Mouse (Mus musculus) urinary bladder, postnatal 10 days (tissue): ENCODE measurements around the gene Dhrs13.

Experiments
- DNase-seq: peaks from one replicate; pipeline ENCODE4 v3.0.0; 2022; ENCODE audit warnings: low spot score

The Dhrs13 gene

DNA sequence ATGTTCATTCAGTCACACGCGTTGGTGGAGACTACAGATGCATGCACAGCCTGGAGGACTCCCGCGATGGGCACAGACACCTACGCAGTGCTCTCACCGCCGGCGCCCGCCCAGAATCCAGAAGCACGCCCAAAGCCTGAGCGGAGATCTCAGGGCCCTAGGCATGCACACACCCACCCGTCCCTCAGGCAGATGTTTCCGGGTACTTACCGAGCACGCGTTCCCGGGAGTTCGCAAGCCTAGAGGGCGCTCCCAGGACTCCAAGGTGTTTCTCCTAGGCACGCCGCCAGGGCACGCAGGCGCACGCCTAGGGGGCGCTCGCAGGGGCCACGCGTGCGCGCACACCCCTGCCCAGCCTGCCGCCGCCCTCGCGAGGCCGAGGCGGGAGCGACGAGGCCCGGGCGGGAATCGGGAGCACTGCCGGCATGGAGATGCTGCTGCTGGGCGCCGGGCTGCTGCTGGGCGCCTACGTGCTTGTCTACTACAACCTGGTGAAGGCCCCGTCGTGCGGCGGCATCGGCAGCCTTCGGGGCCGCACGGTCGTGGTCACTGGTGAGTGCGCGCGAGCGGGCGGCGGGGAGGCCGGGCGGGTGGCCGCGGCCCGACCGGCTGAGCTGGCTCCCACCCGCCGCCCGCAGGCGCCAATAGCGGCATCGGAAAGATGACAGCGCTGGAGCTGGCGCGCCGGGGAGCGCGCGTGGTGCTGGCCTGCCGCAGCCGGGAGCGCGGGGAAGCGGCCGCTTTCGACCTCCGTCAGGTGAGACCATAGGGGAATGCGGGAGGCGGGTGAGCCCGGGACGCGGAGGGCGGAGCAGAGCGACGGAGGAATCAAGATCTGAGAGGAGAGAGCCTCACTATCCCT is at the start of gene Dhrs13:
TSS of gene Dhrs13 (plus strand) at position 334 of the 862 bp plus-strand sequence.
- DNase-seq = peak; percentile 52

DNA sequence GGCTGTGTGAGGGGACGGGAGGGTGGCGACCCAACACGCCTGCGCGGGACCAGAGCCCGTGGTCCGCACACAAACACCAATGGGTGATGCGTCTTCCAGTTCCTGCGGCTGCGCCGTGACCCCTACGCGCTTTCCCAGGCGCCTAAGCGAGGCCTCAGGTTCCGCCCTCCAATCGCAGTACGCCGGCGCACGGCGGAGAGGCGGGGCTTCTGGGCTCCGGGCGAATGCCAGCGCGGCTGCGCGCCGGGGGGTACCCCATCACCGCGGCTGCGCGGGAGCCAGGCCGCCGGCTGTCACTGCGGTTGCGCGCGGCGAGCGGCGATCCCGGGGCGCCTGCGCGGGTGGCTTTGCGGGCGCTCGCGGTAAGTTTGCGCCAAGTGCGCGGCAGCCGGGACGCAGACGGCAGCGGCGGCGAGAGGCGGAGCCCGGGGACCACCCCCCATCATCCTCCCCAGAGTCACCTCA is 49.6 kb upstream of the Dhrs13 start, which contains the start of gene Phf12:
TSS of gene Phf12 (plus strand) at position 314 of the 465 bp plus-strand sequence.
- DNase-seq = peak; percentile 96

DNA sequence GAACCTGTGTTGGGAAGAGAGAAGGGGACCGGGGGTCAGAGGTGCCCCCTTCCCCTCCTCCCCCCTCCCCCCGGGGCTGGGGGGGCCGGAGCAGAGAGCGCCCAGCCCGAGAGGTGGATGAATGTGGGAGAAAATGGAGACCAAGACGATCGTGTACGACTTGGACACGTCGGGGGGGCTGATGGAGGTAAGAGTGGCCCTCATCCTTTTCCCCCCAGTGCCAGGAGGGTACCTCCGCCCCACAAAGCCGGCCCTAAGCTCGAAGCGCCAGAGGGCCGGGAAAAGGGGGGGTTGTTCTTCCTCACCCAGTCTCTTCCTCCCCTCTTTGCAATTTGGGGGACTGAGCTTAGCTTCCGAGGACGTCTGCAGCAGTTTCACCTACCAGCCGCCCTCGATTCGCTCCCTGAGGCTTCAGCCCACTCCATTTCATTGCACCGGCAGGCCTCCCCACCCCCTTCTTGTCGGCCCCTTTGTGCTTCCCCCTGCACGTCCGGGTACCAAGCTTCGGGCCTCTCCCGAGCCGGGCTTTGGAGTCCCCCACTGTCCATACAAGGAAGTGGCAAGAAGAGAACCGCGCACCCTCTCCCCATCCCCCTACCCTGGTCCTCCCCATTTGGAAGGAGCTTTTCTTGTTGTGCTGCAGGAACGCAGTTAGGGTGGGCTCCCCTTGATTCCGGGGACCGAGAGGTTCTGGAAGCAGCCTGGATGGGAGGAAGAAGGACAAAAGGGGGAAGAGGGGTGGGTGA is 48.7 kb upstream of the Dhrs13 start:
- no peak for DNase-seq

DNA sequence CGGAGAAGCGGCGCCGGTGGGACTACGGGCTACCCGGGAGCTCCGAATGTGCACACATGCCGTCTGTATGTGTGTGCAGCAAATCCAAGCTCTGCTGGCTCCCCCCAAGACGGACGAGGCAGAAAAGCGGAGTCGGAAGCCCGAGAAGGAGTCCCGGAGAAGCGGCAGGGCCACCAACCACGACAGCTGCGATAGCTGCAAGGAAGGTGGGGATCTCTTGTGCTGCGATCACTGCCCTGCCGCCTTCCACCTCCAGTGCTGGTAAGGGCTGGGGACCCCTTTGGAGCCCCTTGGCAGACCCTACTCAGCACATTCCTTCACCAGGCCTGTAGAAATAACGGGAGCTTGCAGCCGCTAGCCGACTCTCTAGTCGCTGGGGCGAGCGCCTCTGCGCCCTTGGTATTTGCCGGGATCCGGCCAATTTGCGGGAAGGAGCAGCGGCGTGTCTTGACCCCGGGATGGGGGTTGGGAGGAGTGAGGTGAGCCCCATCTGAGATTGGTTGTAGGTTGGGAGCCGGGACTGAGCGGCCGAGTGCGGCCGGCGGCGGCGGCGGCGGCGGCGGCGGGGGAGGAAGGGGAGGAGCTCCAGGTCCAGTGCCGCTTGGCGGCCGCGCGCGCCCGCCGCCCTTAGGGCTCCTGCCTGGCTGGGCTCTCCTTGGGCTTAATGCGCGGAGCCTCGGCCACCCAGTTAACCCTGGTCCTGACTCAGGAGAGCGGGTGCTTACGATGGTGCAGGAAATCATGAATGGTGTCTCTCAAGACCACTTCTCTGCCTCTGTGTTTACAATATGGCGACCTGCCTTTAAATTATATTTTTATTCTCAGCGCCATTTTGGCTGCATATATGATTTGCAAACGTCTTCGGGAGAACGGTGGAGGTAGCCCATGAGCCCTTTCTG is 47.9 kb upstream of the Dhrs13 start:
- DNase-seq = no peak

DNA sequence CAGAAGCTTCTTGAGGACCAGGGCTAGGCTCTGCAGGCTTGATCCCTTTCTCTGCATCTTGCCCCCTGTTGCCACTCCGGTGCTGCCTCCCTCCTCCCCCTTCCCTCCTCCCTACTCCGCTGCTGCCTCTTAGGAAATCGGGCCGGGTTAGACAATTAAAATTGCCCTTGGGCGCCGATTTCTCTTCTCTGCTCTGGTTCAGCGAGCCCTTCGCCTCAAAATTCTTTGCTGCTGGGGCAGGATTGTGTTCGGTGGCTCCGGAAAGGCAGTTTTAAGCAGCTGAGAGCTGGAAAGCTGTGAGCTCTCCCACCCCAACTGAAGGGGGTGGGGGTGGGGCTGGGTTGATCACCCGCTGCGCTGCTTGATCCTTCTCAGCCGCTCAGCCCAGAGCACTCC is 47.2 kb upstream of the Dhrs13 start:
- DNase-seq = no peak

DNA sequence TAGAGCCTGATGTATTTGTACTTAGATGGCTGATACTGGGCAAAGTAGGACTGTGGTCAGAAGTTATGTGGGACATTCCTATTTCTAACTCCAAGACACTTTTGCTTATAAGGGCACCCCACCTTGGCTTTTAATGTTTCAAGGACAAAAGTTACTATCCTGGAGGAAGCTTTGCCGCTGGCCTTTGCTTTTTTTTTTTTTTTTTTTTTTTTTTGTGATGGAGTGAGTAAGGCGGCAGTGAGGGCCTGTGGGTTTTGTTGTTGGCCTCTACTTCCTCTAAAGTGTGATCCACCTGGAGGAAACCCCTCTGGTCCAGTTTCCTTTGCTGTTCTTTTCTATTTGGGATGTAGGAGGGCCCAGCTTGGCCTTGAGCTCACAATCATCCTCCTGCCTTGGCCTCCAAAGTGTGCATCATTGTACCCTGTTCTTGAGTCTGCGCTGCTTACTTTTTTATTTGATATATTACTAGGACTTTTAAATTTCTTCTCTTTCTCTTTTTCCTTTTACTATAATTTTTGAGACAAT is 46.5 kb upstream of the Dhrs13 start:
- no peak for DNase-seq

DNA sequence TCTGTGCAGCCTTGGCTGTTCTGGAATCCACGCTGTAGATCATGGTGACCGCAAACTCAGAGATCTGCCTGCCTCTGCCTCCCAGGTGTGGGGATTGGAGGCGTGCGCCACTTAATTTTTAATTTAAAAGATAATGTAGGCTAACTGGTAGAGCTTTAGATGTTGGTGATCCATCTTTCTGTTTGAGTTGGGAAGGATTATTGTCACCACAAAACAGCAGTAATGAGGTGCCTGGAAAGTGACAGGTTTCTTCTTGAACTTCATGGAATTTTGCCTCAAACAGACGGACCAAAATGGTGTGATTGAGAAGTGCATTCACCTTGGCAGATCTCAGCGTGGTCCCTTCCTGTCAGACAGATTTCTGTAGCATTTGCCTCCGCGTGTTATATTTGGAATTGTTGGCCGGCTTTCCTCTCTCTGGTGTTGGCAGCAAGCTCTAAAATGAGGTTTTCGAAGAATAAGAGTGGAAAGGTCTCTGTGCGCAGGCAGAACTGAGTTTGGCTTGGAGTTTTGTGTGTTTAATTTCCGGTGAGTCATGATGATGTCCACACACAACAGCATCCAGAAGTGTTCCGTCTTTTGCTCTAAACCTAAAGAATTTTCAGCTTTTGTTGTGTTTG is 42.9 kb upstream of the Dhrs13 start:
- no peak for DNase-seq

DNA sequence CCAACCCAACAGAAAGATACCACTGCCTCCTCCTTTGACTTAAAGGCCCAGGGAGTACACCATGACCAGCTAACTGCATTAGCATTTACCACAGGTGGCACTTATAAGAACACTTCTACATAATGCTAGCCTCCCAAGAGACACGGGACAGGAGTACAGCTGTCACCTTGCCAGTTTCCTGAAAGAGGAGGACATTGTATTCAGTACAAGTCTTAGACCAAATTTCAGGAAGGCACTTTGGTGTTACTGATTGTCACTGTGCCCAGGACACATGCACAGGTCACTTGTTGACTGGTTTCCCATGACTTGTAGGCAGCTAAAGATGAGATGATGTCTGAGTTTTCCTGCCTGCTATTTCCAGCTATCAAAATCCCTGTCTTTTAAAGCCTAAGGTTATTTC is 36.5 kb upstream of the Dhrs13 start:
- DNase-seq = no peak

DNA sequence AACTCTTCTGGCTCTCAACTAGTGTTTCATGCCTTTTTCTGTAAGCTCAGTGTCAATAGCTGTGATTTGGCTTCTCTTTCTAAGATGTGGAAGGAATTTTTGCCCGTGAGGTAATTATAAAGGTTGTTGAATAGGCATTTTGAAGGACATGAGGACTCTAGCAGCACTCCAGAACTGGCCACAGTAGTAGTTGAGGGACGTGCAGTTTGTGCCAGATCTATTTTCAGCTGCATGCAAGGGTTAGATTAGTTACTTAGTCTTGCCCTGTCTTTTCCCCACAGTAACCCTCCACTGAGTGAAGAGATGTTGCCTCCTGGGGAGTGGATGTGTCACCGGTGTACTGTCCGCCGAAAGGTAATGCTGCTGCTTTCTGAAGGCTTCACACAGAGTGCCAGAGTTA is 25.6 kb upstream of the Dhrs13 start:
- DNase-seq = no peak

DNA sequence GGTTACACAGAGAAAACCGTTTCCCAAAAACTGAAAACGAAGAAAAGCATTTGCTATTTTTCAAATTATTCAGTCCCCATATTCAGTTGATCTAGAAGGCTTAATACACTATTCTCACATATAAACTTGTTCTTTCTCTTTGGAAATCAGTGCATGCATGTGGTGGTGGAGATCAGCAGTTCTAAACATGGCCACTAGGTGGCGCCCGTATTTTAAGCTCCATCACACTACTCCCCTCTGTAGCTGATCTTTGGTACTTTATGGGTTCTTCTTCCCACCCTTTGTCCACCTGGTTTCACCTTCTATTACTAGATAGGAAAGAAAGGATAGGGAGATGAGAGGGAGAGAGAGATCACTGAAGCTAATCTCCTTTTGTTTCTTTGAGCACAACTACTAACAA is 12.4 kb upstream of the Dhrs13 start:
- no peak for DNase-seq

DNA sequence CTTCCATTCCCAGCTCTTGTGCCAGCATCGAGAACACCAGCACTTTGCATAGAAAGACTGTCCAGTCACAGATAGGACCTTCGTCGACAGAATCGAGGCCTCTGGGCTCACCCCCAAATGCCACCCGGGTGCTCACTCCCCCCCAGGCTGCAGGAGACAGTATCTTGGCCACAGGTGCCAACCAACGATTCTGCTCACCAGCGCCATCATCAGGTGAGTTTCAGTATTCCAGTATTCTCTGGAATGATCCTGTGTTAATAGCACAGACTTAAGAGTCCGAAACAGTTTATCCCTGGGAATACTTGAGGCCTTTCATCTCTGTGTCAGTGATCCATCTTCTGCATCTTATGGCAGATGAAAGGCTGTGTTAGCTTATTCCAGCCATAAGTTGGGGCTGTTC is 8.5 kb upstream of the Dhrs13 start:
- no peak for DNase-seq

DNA sequence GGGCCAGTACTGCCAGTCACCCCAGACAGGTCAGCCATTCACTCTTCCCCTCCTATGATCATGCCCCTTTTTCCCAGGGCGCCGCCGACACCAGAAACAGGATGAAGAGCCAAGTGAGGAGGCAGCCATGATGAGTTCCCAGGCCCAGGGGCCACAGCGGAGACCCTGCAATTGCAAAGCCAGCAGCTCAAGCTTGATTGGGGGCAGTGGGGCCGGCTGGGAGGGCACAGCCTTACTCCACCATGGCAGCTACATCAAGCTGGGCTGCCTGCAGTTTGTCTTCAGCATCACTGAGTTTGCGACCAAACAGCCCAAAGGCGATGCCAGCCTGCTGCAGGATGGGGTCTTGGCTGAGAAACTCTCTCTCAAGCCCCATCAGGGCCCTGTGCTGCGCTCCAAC is 2.8 kb upstream of the Dhrs13 start:
- DNase-seq = no peak

DNA sequence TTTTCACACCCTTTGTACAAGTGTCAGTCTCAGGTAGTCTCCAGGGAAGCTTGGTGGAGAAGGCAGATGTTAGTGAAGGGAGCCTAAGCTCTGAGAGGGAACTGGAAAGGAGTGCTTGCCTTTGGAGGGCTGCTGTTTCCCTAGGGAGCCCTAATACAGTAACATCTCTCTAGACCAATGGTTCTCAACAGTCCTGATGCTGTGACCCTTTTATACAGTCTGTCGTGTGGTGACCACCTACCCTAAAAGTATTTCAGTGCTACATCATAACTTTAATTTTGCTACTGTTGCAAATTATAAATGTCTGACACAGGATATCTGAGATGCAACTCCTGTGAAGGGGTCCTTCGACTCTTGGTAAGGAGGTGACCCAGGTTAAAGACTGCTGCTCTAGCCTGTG is 1.5 kb upstream of the Dhrs13 start:
- DNase-seq = no peak

DNA sequence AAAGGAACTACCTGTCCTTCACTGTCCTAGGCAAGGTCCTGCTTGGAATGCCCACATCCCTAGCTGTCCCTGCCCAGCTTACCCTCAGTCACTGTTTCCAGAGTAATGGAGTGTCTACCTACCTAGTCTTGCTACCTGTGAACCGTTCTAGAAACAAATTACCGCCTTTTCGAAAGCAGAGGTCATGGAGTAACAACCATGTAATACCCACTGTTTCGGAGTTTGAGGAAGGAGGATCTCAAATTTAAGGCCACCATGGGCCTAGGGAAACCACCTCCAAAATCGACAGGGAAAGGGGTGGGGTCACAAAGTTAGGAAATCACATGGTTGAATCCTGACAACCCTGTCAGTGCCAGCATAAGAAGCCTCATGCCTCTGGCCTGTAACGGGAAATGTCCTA is 691 bp upstream of the Dhrs13 start:
- DNase-seq = no peak

DNA sequence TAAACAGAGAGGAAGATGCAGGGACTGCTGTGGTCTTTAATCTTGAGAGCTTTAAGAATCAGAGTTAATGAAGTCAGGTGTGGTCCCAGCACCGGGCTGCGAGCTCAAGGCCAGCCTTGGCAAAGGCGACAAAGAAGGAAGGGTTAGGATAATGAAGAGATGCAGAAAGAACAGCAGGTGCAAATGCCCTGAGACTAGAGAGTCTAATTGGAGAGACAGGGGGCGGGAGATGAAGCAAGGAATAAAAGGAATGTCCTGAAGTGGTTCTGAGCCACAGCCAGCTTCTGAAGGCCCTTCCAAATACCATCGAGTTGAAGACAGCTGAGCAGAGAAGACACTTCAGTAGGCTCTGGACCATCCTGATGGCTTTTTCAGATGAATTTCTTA is 722 bp downstream of the Dhrs13 start:
- no peak for DNase-seq

DNA sequence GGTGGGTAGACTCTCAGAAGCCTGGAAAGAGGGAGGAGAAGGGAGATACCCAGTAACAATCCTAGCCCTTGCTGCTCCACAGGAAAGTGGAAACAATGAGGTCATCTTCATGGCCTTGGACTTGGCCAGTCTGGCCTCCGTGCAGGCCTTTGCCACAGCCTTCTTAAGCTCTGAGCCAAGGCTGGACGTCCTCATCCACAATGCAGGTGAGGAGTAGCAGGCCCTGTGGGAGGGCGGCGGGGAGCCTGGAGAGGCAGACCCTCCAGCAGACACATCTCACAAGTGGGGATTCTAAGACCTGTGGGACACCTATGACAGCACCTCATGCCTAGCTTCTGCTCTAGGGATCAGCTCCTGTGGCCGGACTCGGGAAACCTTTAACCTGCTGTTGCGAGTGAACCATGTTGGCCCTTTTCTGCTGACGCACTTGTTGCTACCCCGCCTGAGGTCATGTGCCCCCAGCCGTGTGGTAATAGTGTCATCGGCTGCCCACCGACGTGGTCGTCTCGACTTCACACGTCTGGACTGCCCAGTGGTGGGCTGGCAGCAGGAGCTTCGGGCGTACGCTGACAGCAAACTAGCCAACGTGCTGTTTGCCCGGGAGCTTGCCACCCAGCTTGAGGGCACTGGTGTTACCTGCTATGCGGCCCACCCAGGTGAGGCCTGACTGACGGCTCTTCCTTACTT is 2.0 kb downstream of the Dhrs13 start:
- no peak for DNase-seq

DNA sequence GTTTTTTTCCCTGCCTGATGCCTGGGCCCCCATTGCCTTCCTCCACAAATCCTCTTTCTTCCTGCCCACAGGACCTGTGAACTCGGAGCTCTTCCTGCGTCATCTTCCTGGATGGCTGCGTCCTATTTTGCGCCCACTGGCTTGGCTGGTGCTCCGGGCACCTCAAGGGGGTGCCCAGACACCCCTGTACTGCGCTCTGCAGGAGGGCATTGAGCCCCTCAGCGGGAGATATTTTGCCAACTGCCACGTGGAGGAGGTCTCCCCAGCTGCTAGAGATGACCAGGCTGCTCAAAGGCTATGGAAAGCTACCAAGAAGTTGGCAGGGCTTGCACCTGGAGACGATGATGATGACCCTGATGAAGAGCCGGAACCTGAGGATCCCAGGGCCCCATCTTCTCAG is 4.7 kb downstream of the Dhrs13 start:
- no peak for DNase-seq

DNA sequence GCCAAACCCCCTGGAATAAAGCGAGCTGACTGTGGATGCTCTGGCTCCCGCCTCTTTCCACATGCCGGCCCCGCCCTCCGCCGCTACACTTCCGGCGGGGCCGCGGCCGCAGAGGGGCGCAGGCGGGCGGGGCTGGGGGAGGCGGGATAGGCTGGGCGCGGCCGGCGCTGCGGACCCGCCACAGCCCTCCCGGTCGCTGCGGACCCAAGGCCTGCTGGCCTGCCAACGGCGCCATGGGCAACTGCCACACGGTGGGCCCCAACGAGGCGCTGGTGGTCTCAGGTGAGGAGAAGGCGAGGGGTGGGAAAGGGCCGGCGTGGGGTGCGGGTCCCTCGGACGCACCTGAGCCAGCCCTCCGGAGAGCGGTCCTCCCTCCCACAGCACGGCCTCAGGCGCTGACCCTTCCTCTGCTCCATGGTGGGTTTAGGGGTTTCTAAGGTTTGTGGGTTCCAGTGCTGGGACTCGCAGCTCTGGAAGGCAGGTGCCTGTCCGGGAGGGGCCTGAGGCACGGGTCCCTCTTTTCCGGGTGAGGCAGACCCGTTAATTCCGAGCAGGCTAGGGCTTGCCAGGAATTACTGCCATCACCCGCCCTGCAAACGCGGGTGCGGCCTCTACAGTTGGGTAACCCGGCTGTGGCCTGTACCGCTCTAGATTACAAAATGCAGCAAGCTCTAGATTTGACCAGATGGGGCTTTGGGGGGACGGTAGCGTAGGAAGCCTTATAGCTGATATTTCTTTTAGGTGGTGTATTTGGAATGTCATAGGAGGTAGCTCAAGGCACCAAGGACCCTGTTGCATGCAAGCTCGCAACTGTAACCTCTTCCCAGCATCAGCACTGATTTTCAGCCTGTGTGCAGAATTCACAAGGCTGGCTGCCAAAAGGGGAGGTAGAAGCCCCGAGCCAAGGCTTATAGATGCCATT is 6.0 kb downstream of the Dhrs13 start, which contains the start of gene Flot2:
TSS of gene Flot2 (plus strand) at position 101 of the 922 bp plus-strand sequence.
- no peak for DNase-seq

DNA sequence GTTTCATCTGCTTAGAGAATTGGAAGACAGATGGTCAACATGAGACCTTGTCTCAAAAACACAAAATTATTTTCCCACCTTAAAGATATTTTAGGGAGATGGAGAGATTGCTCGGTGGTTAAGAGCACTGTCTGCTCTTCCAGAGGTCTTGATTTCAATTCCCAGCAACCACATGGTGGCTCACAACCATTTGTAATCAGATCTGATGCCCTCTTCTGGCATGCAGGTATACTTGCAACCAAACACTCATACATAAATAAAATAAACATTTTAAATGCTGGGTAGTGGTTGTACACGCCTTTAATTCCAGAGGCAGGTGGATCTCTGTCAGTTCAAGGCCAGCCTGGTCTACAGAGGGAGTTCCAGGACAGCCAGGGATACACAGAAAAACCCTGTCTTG is 8.8 kb downstream of the Dhrs13 start:
- DNase-seq = no peak
